Mouse (Mus musculus): ENCODE data around the gene Lyl1. TPM values are rescaled to one million over a fixed set of nuclear protein-coding genes. Genes with fewer than 3 reads are reported as not detected.

Lyl1 gene
- polyA plus RNA-seq (2012; rRNA removed): 4.3 and 5.4 TPM in 2 replicates

GRCm38 (mm10) chr8:84700941-84701911 lies at the start of gene Lyl1:
Lyl1 (plus strand) TSS chr8:84701457.

GRCm38 (mm10) chr8:84662581-84663065 lies 38.6 kb upstream of the Lyl1 start, which contains the start of gene Ier2:
Ier2 (minus strand) TSS chr8:84662852.

GRCm38 (mm10) chr8:84686191-84687002 lies 14.9 kb upstream of the Lyl1 start, which contains the start of gene Trmt1:
Trmt1 (plus strand) TSS chr8:84686307.

GRCm38 (mm10) chr8:84687705-84688100 lies 13.6 kb upstream of the Lyl1 start, which contains the start of gene Nacc1:
Nacc1 (minus strand) TSS chr8:84687862.

GRCm38 (mm10) chr8:84722850-84723570 lies 21.8 kb downstream of the Lyl1 start, which contains the start of gene G430095P16Rik:
G430095P16Rik (plus strand) TSS chr8:84723007.

Other genes with a start within 250 kb of the Lyl1 start
- 24.7 and 28.4 TPM in 2 replicates for gene Ier2, start 38.6 kb upstream of the Lyl1 start, polyA plus RNA-seq (2012; rRNA removed)
- 46.5 and 57.1 TPM in 2 replicates for gene Trmt1, start 15.2 kb upstream of the Lyl1 start, polyA plus RNA-seq (2012; rRNA removed)
- 56.4 TPM in 2 replicates for gene Nacc1, start 13.6 kb upstream of the Lyl1 start, polyA plus RNA-seq (2012; rRNA removed)
- gene G430095P16Rik, start 21.6 kb downstream of the Lyl1 start, polyA plus RNA-seq (2012; rRNA removed): 0.09 TPM in 1 of 2 replicates, not detected in the other
- gene Nfix, start 98.9 kb downstream of the Lyl1 start, polyA plus RNA-seq (2012; rRNA removed): 43.0 and 44.8 TPM in 2 replicates
- gene Dand5, start 121.4 kb downstream of the Lyl1 start, polyA plus RNA-seq (2012; rRNA removed): 1.1 and 1.3 TPM in 2 replicates
- 20.5 and 114 TPM in 2 replicates for gene Gadd45gip1, start 130.1 kb downstream of the Lyl1 start, polyA plus RNA-seq (2012; rRNA removed)
- 34.5 and 34.7 TPM in 2 replicates for gene Rad23a, start 139.2 kb downstream of the Lyl1 start, polyA plus RNA-seq (2012; rRNA removed)
- gene Calr, start 145.5 kb downstream of the Lyl1 start, polyA plus RNA-seq (2012; rRNA removed): 52.9 and 61.7 TPM in 2 replicates
- 21.9 and 25.5 TPM in 2 replicates for gene Farsa, start 155.5 kb downstream of the Lyl1 start, polyA plus RNA-seq (2012; rRNA removed)
- gene Syce2, start 170.7 kb downstream of the Lyl1 start, polyA plus RNA-seq (2012; rRNA removed): 0.08 and 0.22 TPM in 2 replicates
- gene Gcdh, start 192.5 kb downstream of the Lyl1 start, polyA plus RNA-seq (2012; rRNA removed): 101 and 137 TPM in 2 replicates
- 0.06 and 0.34 TPM in 2 replicates for gene Klf1, start 200.5 kb downstream of the Lyl1 start, polyA plus RNA-seq (2012; rRNA removed)
- 8.6 and 9.6 TPM in 2 replicates for gene Dnase2a, start 207.1 kb downstream of the Lyl1 start, polyA plus RNA-seq (2012; rRNA removed)
- 0.41 and 0.72 TPM in 2 replicates for gene Mast1, start 235.9 kb downstream of the Lyl1 start, polyA plus RNA-seq (2012; rRNA removed)
- not detected in 2 replicates for gene Rtbdn, start 245.5 kb downstream of the Lyl1 start, polyA plus RNA-seq (2012; rRNA removed)

All from stomach, adult 2 months (tissue).